ENCODE assay signal across 7 mouse cellular contexts in the genomic region with DNA sequence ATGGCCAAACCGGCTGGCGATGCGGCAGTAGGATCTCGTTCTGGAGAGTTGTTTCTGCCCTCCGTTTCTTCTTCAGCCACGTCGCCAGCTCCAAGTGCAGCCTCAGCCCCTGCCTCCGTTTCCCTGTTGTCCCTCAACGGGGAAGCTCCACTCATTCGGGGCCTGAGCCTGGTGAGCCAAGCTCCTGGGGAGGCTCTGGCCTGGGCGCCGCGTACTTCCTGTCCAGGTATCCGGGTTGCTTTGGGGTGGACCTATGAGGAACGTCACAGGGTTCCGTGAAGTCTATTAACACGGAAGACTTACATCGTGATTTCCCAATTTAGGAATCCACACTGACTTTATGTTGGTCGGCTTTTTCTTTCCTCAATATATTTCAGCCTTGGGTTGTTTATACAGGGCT. TPM values are rescaled to one million over a fixed set of nuclear protein-coding genes. Genes with fewer than 3 reads are reported as not detected.
A peak's percentile ranks its signal among the peaks of the same experiment; 100 is the strongest.
DNase-seq lines count a peak whose midpoint lies in the region; ATAC-seq and TF ChIP-seq lines count a peak whose summit lies in the region.

No protein-coding gene starts in this region.

- H3K27ac ChIP-seq in CH12.LX (ENCODE audit: insufficient read depth, low read depth): peak overlapping the region; percentile 93
- H3K27ac ChIP-seq in embryonic facial prominence, embryonic 13.5 days: peak overlapping the region; percentile 95
- peak overlapping the region; percentile 91 for H3K27ac ChIP-seq in hindbrain, embryonic 10.5 days
- peak overlapping the region; percentile 90 for H3K27ac ChIP-seq in limb, embryonic 14.5 days (replicated peaks; ENCODE audit: low read depth, low read length)
- peak overlapping the region; percentile 87 for H3K27ac ChIP-seq in midbrain, embryonic 12.5 days (replicated peaks)

- TF ChIP-seq POLR2A in CH12.LX (IDR thresholded peaks at IDR 0.05; ENCODE audit: low read depth, low read length): no peak
- no peak for TF ChIP-seq POLR2A in limb, embryonic 14.5 days (IDR thresholded peaks at IDR 0.05; ENCODE audit: borderline replicate concordance, extremely low read depth, insufficient read depth, insufficient read length)

- no peak for TF ChIP-seq CTCF in CH12.LX (conservative IDR thresholded peaks at IDR 0.05 in 1 of 2, IDR thresholded peaks at IDR 0.05 in 1 of 2; ENCODE audit: low read depth in 2 of 2, low read length in 2 of 2)

- TF ChIP-seq RAD21 in CH12.LX (IDR thresholded peaks at IDR 0.05; ENCODE audit: low read depth, low read length): no peak

- under 1% methylated on average over 19 of the region's 19 CpGs for WGBS in embryonic facial prominence, embryonic 13.5 days
- under 1% methylated on average over 19 of the region's 19 CpGs for WGBS in hindbrain, embryonic 10.5 days
- WGBS in limb, embryonic 14.5 days: under 1% methylated on average over 19 of the region's 19 CpGs
- under 1% methylated on average over 19 of the region's 19 CpGs for WGBS in midbrain, embryonic 12.5 days

- ATAC-seq in embryonic facial prominence, embryonic 13.5 days (ENCODE audit: insufficient number of reproducible peaks, insufficient read depth, low FRiP score, low TSS enrichment, low read depth): no peak
- ATAC-seq in limb, embryonic 14.5 days (ENCODE audit: low FRiP score, low read depth): peak; percentile 27; the same call in 1 of the 2 replicates
- ATAC-seq in midbrain, embryonic 12.5 days (ENCODE audit: low FRiP score, low read depth): no peak

- TF ChIP-seq EP300 in CH12.LX (IDR thresholded peaks at IDR 0.05; ENCODE audit: low read length): peak; percentile 25; the same call in 1 of the 2 replicates

- H3K4me2 ChIP-seq in CH12.LX (ENCODE audit: insufficient read depth, low read depth, poor library complexity, severe bottlenecking): peak overlapping the region; percentile 27
- peak overlapping the region; percentile 90 for H3K4me2 ChIP-seq in embryonic facial prominence, embryonic 13.5 days
- H3K4me2 ChIP-seq in limb, embryonic 14.5 days (replicated peaks; ENCODE audit: low read depth, low read length, severe bottlenecking): peak overlapping the region; percentile 90
- H3K4me2 ChIP-seq in midbrain, embryonic 12.5 days (replicated peaks): peak overlapping the region; percentile 96

- no peaks in the 10 kb centered on the region for H3K79me2 ChIP-seq in CH12.LX (replicated peaks; ENCODE audit: control insufficient read depth, extremely low read depth, insufficient read depth, poor library complexity, severe bottlenecking)

- H3K36me3 ChIP-seq in CH12.LX (replicated peaks in 1 of 2; ENCODE audit: control insufficient read depth in 1 of 2, insufficient read depth in 1 of 2, low read length in 1 of 2): peaks cover 18 to 54% of the 10 kb centered on the region in 2 experiments
- peaks cover 42% of the 10 kb centered on the region for H3K36me3 ChIP-seq in embryonic facial prominence, embryonic 13.5 days
- peaks cover 34% of the 10 kb centered on the region for H3K36me3 ChIP-seq in hindbrain, embryonic 10.5 days
- H3K36me3 ChIP-seq in limb, embryonic 14.5 days (ENCODE audit: control insufficient read depth, insufficient read depth, low read length): peaks cover 29% of the 10 kb centered on the region
- peaks cover 30% of the 10 kb centered on the region for H3K36me3 ChIP-seq in midbrain, embryonic 12.5 days

- H3K4me1 ChIP-seq in CH12.LX (ENCODE audit: control insufficient read depth in 1 of 2, insufficient read depth in 2 of 2): peaks cover 10 to 38% of the 10 kb centered on the region in 2 experiments
- H3K4me1 ChIP-seq in embryonic facial prominence, embryonic 13.5 days: peaks cover 21% of the 10 kb centered on the region
- H3K4me1 ChIP-seq in hindbrain, embryonic 10.5 days (replicated peaks): peaks cover 31% of the 10 kb centered on the region
- peaks cover 19% of the 10 kb centered on the region for H3K4me1 ChIP-seq in limb, embryonic 14.5 days (ENCODE audit: control insufficient read depth, insufficient read depth, low read length)
- H3K4me1 ChIP-seq in midbrain, embryonic 12.5 days: peaks cover 24% of the 10 kb centered on the region

- H3K27me3 ChIP-seq in CH12.LX (replicated peaks): no peaks in the 10 kb centered on the region
- no peaks in the 10 kb centered on the region for H3K27me3 ChIP-seq in embryonic facial prominence, embryonic 13.5 days
- H3K27me3 ChIP-seq in hindbrain, embryonic 10.5 days (ENCODE audit: insufficient read depth, poor library complexity, severe bottlenecking): no peaks in the 10 kb centered on the region
- H3K27me3 ChIP-seq in limb, embryonic 14.5 days (ENCODE audit: control insufficient read depth, insufficient read depth, low read length): no peaks in the 10 kb centered on the region
- H3K27me3 ChIP-seq in midbrain, embryonic 12.5 days: no peaks in the 10 kb centered on the region

- dilution Hi-C loops in CH12.LX (cut with MboI; ENCODE audit: extremely low pct_ligation_motif_present, extremely low pct_unique_long_range_greater_than_20kb, low sequenced_read_pairs): no loop called here

- peak; percentile 22 to 29 for DNase-seq in B cell, adult 2 months
- DNase-seq in CH12.LX (ENCODE audit: extremely low read depth): peak; percentile 70
- no peak for DNase-seq in hindbrain, embryonic 10.5 days (ENCODE audit: low spot score)
- DNase-seq in limb, embryonic 14.5 days (ENCODE audit: low spot score): peak; percentile 9
- DNase-seq in yolk sac, embryonic 10.5 days (ENCODE audit: low spot score): peak; percentile 61

- in situ Hi-C loops in CH12.LX (cut with MboI; ENCODE audit: low pct_ligation_motif_present, low pct_unique_long_range_greater_than_20kb, low sequenced_read_pairs): no loop called here

- H3K9ac ChIP-seq in CH12.LX (ENCODE audit: insufficient read depth, low read depth): peak overlapping the region; percentile 90
- peak overlapping the region; percentile 91 for H3K9ac ChIP-seq in embryonic facial prominence, embryonic 13.5 days
- H3K9ac ChIP-seq in limb, embryonic 14.5 days (ENCODE audit: low read depth, low read length, severe bottlenecking): peak overlapping the region; percentile 75
- peak overlapping the region; percentile 81 for H3K9ac ChIP-seq in midbrain, embryonic 12.5 days (replicated peaks)

- H3K4me3 ChIP-seq in CH12.LX (replicated peaks in 1 of 3; ENCODE audit: low read depth in 2 of 3, low read length in 2 of 3, poor library complexity in 1 of 3): peak overlapping the region; percentile 89 to 98 (median 97)
- peak overlapping the region; percentile 80 for H3K4me3 ChIP-seq in embryonic facial prominence, embryonic 13.5 days
- H3K4me3 ChIP-seq in hindbrain, embryonic 10.5 days: peak overlapping the region; percentile 89
- H3K4me3 ChIP-seq in limb, embryonic 14.5 days (replicated peaks; ENCODE audit: low read length): peak overlapping the region; percentile 87
- peak overlapping the region; percentile 68 for H3K4me3 ChIP-seq in midbrain, embryonic 12.5 days

- H3K9me3 ChIP-seq in CH12.LX (replicated peaks; ENCODE audit: low read length): no peaks in the 10 kb centered on the region
- no peaks in the 10 kb centered on the region for H3K9me3 ChIP-seq in embryonic facial prominence, embryonic 13.5 days
- no peaks in the 10 kb centered on the region for H3K9me3 ChIP-seq in hindbrain, embryonic 10.5 days
- no peaks in the 10 kb centered on the region for H3K9me3 ChIP-seq in limb, embryonic 14.5 days (ENCODE audit: control insufficient read depth, low read length)
- no peaks in the 10 kb centered on the region for H3K9me3 ChIP-seq in midbrain, embryonic 12.5 days

RNA-seq across cellular contexts. Expression of a gene that starts 0.5 kb away (rescaled TPM):
- total RNA-seq in CH12.LX (2012; rRNA removed) (9.2 and 15.6 TPM in 2 replicates), CH12.LX (2014; rRNA removed) (4.4 and 6.1 TPM in 2 replicates)
- 10.1 and 12.9 TPM in 2 replicates for polyA plus RNA-seq in CH12.LX (2012; ENCODE audit: insufficient read length, low read depth)
- polyA plus RNA-seq in embryonic facial prominence, embryonic 13.5 days (2015; fragmentation: Nextera tagmentation; extraction: Ambion mirVana): 28.4 and 30.8 TPM in 2 replicates
- 23.1 and 32.1 TPM in 2 replicates for polyA plus RNA-seq in hindbrain, embryonic 10.5 days (2016; fragmentation: Nextera tagmentation; extraction: Ambion mirVana)
- 46.1 and 62.3 TPM in 2 replicates for polyA plus RNA-seq in limb, embryonic 14.5 days (2012; rRNA removed)
- 31.5 and 33.9 TPM in 2 replicates for polyA plus RNA-seq in limb, embryonic 14.5 days (2014; fragmentation: Nextera tagmentation; extraction: Ambion mirVana)
- polyA plus RNA-seq in midbrain, embryonic 12.5 days (2016; fragmentation: Nextera tagmentation; extraction: Ambion mirVana): 34.8 and 35.5 TPM in 2 replicates

RNA-seq across cellular contexts. Expression of a gene that starts 0.5 kb away (rescaled TPM):
- total RNA-seq in CH12.LX (2012; rRNA removed) (13.2 and 19.6 TPM in 2 replicates), CH12.LX (2014; rRNA removed) (20.4 and 21.1 TPM in 2 replicates)
- 13.3 TPM in 2 replicates for polyA plus RNA-seq in CH12.LX (2012; ENCODE audit: insufficient read length, low read depth)
- 27.1 and 30.5 TPM in 2 replicates for polyA plus RNA-seq in embryonic facial prominence, embryonic 13.5 days (2015; fragmentation: Nextera tagmentation; extraction: Ambion mirVana)
- 21.6 and 23.8 TPM in 2 replicates for polyA plus RNA-seq in hindbrain, embryonic 10.5 days (2016; fragmentation: Nextera tagmentation; extraction: Ambion mirVana)
- 34.1 and 34.7 TPM in 2 replicates for polyA plus RNA-seq in limb, embryonic 14.5 days (2012; rRNA removed)
- polyA plus RNA-seq in limb, embryonic 14.5 days (2014; fragmentation: Nextera tagmentation; extraction: Ambion mirVana): 19.2 and 23.2 TPM in 2 replicates
- 22.6 and 23.4 TPM in 2 replicates for polyA plus RNA-seq in midbrain, embryonic 12.5 days (2016; fragmentation: Nextera tagmentation; extraction: Ambion mirVana)

RNA-seq across cellular contexts. Expression of a gene that starts 12.3 kb away (rescaled TPM):
- total RNA-seq in CH12.LX (2012; rRNA removed): 26.0 and 29.0 TPM in 2 replicates
- total RNA-seq in CH12.LX (2014; rRNA removed): 15.5 and 20.1 TPM in 2 replicates
- 19.2 and 22.3 TPM in 2 replicates for polyA plus RNA-seq in CH12.LX (2012; ENCODE audit: insufficient read length, low read depth)
- polyA plus RNA-seq in embryonic facial prominence, embryonic 13.5 days (2015; fragmentation: Nextera tagmentation; extraction: Ambion mirVana): 27.0 and 35.2 TPM in 2 replicates
- 32.6 and 35.7 TPM in 2 replicates for polyA plus RNA-seq in hindbrain, embryonic 10.5 days (2016; fragmentation: Nextera tagmentation; extraction: Ambion mirVana)
- 27.3 and 34.2 TPM in 2 replicates for polyA plus RNA-seq in limb, embryonic 14.5 days (2012; rRNA removed)
- 29.7 and 34.1 TPM in 2 replicates for polyA plus RNA-seq in limb, embryonic 14.5 days (2014; fragmentation: Nextera tagmentation; extraction: Ambion mirVana)
- polyA plus RNA-seq in midbrain, embryonic 12.5 days (2016; fragmentation: Nextera tagmentation; extraction: Ambion mirVana): 32.0 and 32.6 TPM in 2 replicates

RNA-seq across cellular contexts. Expression of a gene that starts 18.2 kb away (rescaled TPM):
- total RNA-seq in CH12.LX (2012; rRNA removed) (3.6 and 4.6 TPM in 2 replicates), CH12.LX (2014; rRNA removed) (2.4 and 5.0 TPM in 2 replicates)
- 10.0 and 10.8 TPM in 2 replicates for polyA plus RNA-seq in CH12.LX (2012; ENCODE audit: insufficient read length, low read depth)
- polyA plus RNA-seq in embryonic facial prominence, embryonic 13.5 days (2015; fragmentation: Nextera tagmentation; extraction: Ambion mirVana): 21.9 and 23.3 TPM in 2 replicates
- 14.5 and 19.9 TPM in 2 replicates for polyA plus RNA-seq in hindbrain, embryonic 10.5 days (2016; fragmentation: Nextera tagmentation; extraction: Ambion mirVana)
- 41.4 and 46.0 TPM in 2 replicates for polyA plus RNA-seq in limb, embryonic 14.5 days (2012; rRNA removed)
- polyA plus RNA-seq in limb, embryonic 14.5 days (2014; fragmentation: Nextera tagmentation; extraction: Ambion mirVana): 17.7 and 18.2 TPM in 2 replicates
- polyA plus RNA-seq in midbrain, embryonic 12.5 days (2016; fragmentation: Nextera tagmentation; extraction: Ambion mirVana): 23.2 and 25.7 TPM in 2 replicates

RNA-seq across cellular contexts. Expression of a gene that starts 18.2 kb away (rescaled TPM):
- total RNA-seq in CH12.LX (2012; rRNA removed): 48.6 and 64.1 TPM in 2 replicates
- 58.2 and 60.6 TPM in 2 replicates for total RNA-seq in CH12.LX (2014; rRNA removed)
- 61.4 and 67.3 TPM in 2 replicates for polyA plus RNA-seq in CH12.LX (2012; ENCODE audit: insufficient read length, low read depth)
- polyA plus RNA-seq in embryonic facial prominence, embryonic 13.5 days (2015; fragmentation: Nextera tagmentation; extraction: Ambion mirVana): 133 and 141 TPM in 2 replicates
- 143 and 153 TPM in 2 replicates for polyA plus RNA-seq in hindbrain, embryonic 10.5 days (2016; fragmentation: Nextera tagmentation; extraction: Ambion mirVana)
- 245 and 269 TPM in 2 replicates for polyA plus RNA-seq in limb, embryonic 14.5 days (2012; rRNA removed)
- 110 and 118 TPM in 2 replicates for polyA plus RNA-seq in limb, embryonic 14.5 days (2014; fragmentation: Nextera tagmentation; extraction: Ambion mirVana)
- polyA plus RNA-seq in midbrain, embryonic 12.5 days (2016; fragmentation: Nextera tagmentation; extraction: Ambion mirVana): 124 and 135 TPM in 2 replicates

Comparison
In these comparisons a context has a peak if more than half of its experiments do, and no peak if none do; other contexts are left out.
1. H3K4me2 ChIP-seq: peak in every context shown above with its lines; median percentile 96 in midbrain, embryonic 12.5 days; 90 in embryonic facial prominence, embryonic 13.5 days; 90 in limb, embryonic 14.5 days; 27 in CH12.LX.